Mouse (Mus musculus): ENCODE results near the gene Tbc1d8. TPM values are rescaled to one million over a fixed set of nuclear protein-coding genes. Genes with fewer than 3 reads are reported as not detected.

Tbc1d8 gene
- polyA plus RNA-seq, 1 experiment from 2014 or later: 13.2 TPM

DNA sequence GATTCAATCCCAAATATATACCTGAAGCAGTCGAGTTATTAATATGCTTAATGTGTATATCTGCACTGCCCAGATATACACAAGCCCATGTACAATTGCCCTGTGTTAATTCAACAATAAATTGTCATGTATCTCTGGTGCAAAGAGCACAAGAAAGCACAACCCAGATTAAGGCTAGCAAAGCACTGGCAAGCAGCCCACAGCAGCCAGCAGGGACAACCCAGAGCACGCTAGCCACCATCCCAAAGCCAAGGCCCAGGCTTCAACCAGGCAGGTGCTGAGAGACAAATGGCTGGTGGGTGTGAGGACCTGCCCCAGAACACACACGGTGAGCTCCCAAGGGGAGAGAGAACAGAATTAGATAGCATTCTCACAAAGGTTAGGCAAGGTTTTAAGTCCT is 92.1 kb downstream of the Tbc1d8 start:
- Histone ChIP-seq H3K4me2 (ENCODE audit: low read length) (no peak overlapping the region), H3K4me3 (ENCODE audit: control insufficient read depth in 1 of 2, insufficient read depth in 1 of 2, low read depth in 1 of 2, low read length in 2 of 2) (no peak overlapping the region), H3K9ac (ENCODE audit: low read length) (no peak overlapping the region), H3K9me3 (ENCODE audit: control insufficient read depth, low read length) (no peaks in the 10 kb centered on the region), H3K36me3 (ENCODE audit: control insufficient read depth, insufficient read depth, low read length) (peaks cover 34% of the 10 kb centered on the region), H3K27ac (replicated peaks in 1 of 2; ENCODE audit: control insufficient read depth in 1 of 2, insufficient read depth in 1 of 2, low read depth in 2 of 2, low read length in 2 of 2) (no peak overlapping the region), H3K27me3 (ENCODE audit: control insufficient read depth, insufficient read depth, low read length) (no peaks in the 10 kb centered on the region), H3K4me1 (ENCODE audit: control insufficient read depth in 2 of 2, insufficient read depth in 2 of 2, low read length in 2 of 2) (0 out of 4 replicates have a peak, but pooled peaks cover 0 to 2% of the 10 kb centered on the region in 2 experiments)
- no peak for ATAC-seq (ENCODE audit: insufficient number of reproducible peaks, insufficient read depth, low FRiP score, low read depth)
- 68% methylated on average over 3 of the region's 3 CpGs for WGBS

- no peak overlapping the region for H3K4me3 ChIP-seq (ENCODE audit: control insufficient read depth in 1 of 2, insufficient read depth in 1 of 2, low read depth in 1 of 2, low read length in 2 of 2)
- no peak overlapping the region for H3K27ac ChIP-seq (replicated peaks in 1 of 2; ENCODE audit: control insufficient read depth in 1 of 2, insufficient read depth in 1 of 2, low read depth in 2 of 2, low read length in 2 of 2)
- no peak for ATAC-seq (ENCODE audit: insufficient number of reproducible peaks, insufficient read depth, low FRiP score, low read depth)
- H3K4me1 ChIP-seq (ENCODE audit: control insufficient read depth in 2 of 2, insufficient read depth in 2 of 2, low read length in 2 of 2): 0 out of 4 replicates have a peak, but pooled peaks cover 0 to 2% of the 10 kb centered on the region in 2 experiments
- H3K27me3 ChIP-seq (ENCODE audit: control insufficient read depth, insufficient read depth, low read length): no peaks in the 10 kb centered on the region
- H3K9ac ChIP-seq (ENCODE audit: low read length): no peak overlapping the region
- no peaks in the 10 kb centered on the region for H3K9me3 ChIP-seq (ENCODE audit: control insufficient read depth, low read length)
- no peak overlapping the region for H3K4me2 ChIP-seq (ENCODE audit: low read length)
- WGBS: 78% methylated on average over 9 of the region's 9 CpGs
- H3K36me3 ChIP-seq (ENCODE audit: control insufficient read depth, insufficient read depth, low read length): peaks cover 29% of the 10 kb centered on the region
These were observed 93.6 kb downstream of the Tbc1d8 start for GRCm38 (mm10) chr1:39384914-39385313.

DNA sequence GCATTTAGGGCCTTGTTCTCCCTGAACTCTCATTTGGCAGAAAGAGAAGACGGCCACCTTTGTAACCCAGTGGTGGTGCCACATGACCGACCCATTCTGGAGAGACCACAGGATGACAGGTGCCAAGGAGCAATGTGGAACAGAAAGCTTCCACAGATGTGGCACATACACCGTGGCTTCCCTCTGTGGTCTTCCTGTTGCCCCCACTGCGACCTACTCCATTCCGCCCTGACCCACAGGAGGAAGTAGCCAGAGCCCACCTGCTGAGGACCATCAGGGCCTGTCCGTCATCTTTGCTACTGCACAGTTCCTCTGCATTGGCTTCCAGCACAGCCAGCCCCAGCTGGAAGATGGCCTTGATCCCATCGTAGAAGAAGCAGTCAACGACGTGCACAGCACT is 97.5 kb downstream of the Tbc1d8 start:
- Histone ChIP-seq H3K27ac (replicated peaks in 1 of 2; ENCODE audit: control insufficient read depth in 1 of 2, insufficient read depth in 1 of 2, low read depth in 2 of 2, low read length in 2 of 2) (no peak overlapping the region), H3K36me3 (ENCODE audit: control insufficient read depth, insufficient read depth, low read length) (peaks cover 57% of the 10 kb centered on the region), H3K9me3 (ENCODE audit: control insufficient read depth, low read length) (no peaks in the 10 kb centered on the region), H3K4me2 (ENCODE audit: low read length) (no peak overlapping the region), H3K27me3 (ENCODE audit: control insufficient read depth, insufficient read depth, low read length) (no peaks in the 10 kb centered on the region), H3K4me1 (ENCODE audit: control insufficient read depth in 2 of 2, insufficient read depth in 2 of 2, low read length in 2 of 2) (peaks cover 0 to 3% of the 10 kb centered on the region in 2 experiments; a peak in 2 of 4 replicates), H3K4me3 (ENCODE audit: control insufficient read depth in 1 of 2, insufficient read depth in 1 of 2, low read depth in 1 of 2, low read length in 2 of 2) (no peak overlapping the region), H3K9ac (ENCODE audit: low read length) (no peak overlapping the region)
- WGBS: 90% methylated on average over 9 of the region's 9 CpGs
- ATAC-seq (ENCODE audit: insufficient number of reproducible peaks, insufficient read depth, low FRiP score, low read depth): no peak

DNA sequence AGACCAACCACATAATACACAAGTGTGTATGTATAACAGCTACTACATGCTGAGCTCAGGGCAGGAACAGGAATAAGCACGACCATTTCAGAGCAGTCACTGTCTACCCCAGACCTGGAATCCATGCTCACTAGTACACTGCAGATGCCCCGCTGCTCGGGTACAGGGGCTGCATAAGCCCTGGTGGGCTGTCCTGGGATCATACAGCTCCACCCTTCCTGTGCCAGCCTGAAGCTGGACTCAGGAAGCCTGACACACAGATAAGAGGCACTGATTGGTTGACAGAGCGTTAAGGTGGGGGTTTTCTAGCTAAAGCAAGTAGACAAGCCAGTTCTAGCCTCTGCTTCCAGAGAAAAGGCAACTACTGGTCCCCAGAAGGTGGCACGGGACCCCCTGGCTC is 99.5 kb downstream of the Tbc1d8 start:
- Histone ChIP-seq H3K4me3 (ENCODE audit: control insufficient read depth in 1 of 2, insufficient read depth in 1 of 2, low read depth in 1 of 2, low read length in 2 of 2) (no peak overlapping the region), H3K27ac (replicated peaks in 1 of 2; ENCODE audit: control insufficient read depth in 1 of 2, insufficient read depth in 1 of 2, low read depth in 2 of 2, low read length in 2 of 2) (no peak overlapping the region), H3K4me1 (ENCODE audit: control insufficient read depth in 2 of 2, insufficient read depth in 2 of 2, low read length in 2 of 2) (peaks cover 0 to 3% of the 10 kb centered on the region in 2 experiments; a peak in 2 of 4 replicates), H3K4me2 (ENCODE audit: low read length) (no peak overlapping the region), H3K27me3 (ENCODE audit: control insufficient read depth, insufficient read depth, low read length) (no peaks in the 10 kb centered on the region), H3K9me3 (ENCODE audit: control insufficient read depth, low read length) (no peaks in the 10 kb centered on the region), H3K9ac (ENCODE audit: low read length) (no peak overlapping the region), H3K36me3 (ENCODE audit: control insufficient read depth, insufficient read depth, low read length) (peaks cover 56% of the 10 kb centered on the region)
- 54% methylated on average over 5 of the region's 5 CpGs for WGBS
- no peak for ATAC-seq (ENCODE audit: insufficient number of reproducible peaks, insufficient read depth, low FRiP score, low read depth)

- H3K36me3 ChIP-seq (ENCODE audit: control insufficient read depth, insufficient read depth, low read length): peaks cover 57% of the 10 kb centered on the region
- no peak overlapping the region for H3K4me3 ChIP-seq (ENCODE audit: control insufficient read depth in 1 of 2, insufficient read depth in 1 of 2, low read depth in 1 of 2, low read length in 2 of 2)
- H3K27me3 ChIP-seq (ENCODE audit: control insufficient read depth, insufficient read depth, low read length): no peaks in the 10 kb centered on the region
- no peak overlapping the region for H3K9ac ChIP-seq (ENCODE audit: low read length)
- peaks cover 0 to 3% of the 10 kb centered on the region in 2 experiments; a peak in 2 of 4 replicates for H3K4me1 ChIP-seq (ENCODE audit: control insufficient read depth in 2 of 2, insufficient read depth in 2 of 2, low read length in 2 of 2)
- no peak for ATAC-seq (ENCODE audit: insufficient number of reproducible peaks, insufficient read depth, low FRiP score, low read depth)
- no peak overlapping the region for H3K4me2 ChIP-seq (ENCODE audit: low read length)
- H3K9me3 ChIP-seq (ENCODE audit: control insufficient read depth, low read length): no peaks in the 10 kb centered on the region
- 92% methylated on average over 1 of the region's 1 CpGs for WGBS
- H3K27ac ChIP-seq (replicated peaks in 1 of 2; ENCODE audit: control insufficient read depth in 1 of 2, insufficient read depth in 1 of 2, low read depth in 2 of 2, low read length in 2 of 2): no peak overlapping the region
These were observed 100.0 kb downstream of the Tbc1d8 start for GRCm38 (mm10) chr1:39378540-39378939.

GRCm38 (mm10) chr1:39376726-39377240 is 101.8 kb downstream of the Tbc1d8 start:
- Histone ChIP-seq H3K4me3 (ENCODE audit: control insufficient read depth in 1 of 2, insufficient read depth in 1 of 2, low read depth in 1 of 2, low read length in 2 of 2) (no peak overlapping the region), H3K4me2 (ENCODE audit: low read length) (no peak overlapping the region), H3K4me1 (ENCODE audit: control insufficient read depth in 2 of 2, insufficient read depth in 2 of 2, low read length in 2 of 2) (peaks cover 0 to 3% of the 10 kb centered on the region in 2 experiments; a peak in 2 of 4 replicates), H3K9ac (ENCODE audit: low read length) (no peak overlapping the region), H3K27me3 (ENCODE audit: control insufficient read depth, insufficient read depth, low read length) (no peaks in the 10 kb centered on the region), H3K9me3 (ENCODE audit: control insufficient read depth, low read length) (no peaks in the 10 kb centered on the region), H3K36me3 (ENCODE audit: control insufficient read depth, insufficient read depth, low read length) (peaks cover 74% of the 10 kb centered on the region), H3K27ac (replicated peaks in 1 of 2; ENCODE audit: control insufficient read depth in 1 of 2, insufficient read depth in 1 of 2, low read depth in 2 of 2, low read length in 2 of 2) (no peak overlapping the region)
- no peak for ATAC-seq (ENCODE audit: insufficient number of reproducible peaks, insufficient read depth, low FRiP score, low read depth)
- WGBS: 91% methylated on average over 9 of the region's 9 CpGs

- peaks cover 0 to 3% of the 10 kb centered on the region in 2 experiments; a peak in 2 of 4 replicates for H3K4me1 ChIP-seq (ENCODE audit: control insufficient read depth in 2 of 2, insufficient read depth in 2 of 2, low read length in 2 of 2)
- H3K4me2 ChIP-seq (ENCODE audit: low read length): no peak overlapping the region
- H3K9ac ChIP-seq (ENCODE audit: low read length): no peak overlapping the region
- peaks cover 79% of the 10 kb centered on the region for H3K36me3 ChIP-seq (ENCODE audit: control insufficient read depth, insufficient read depth, low read length)
- ATAC-seq (ENCODE audit: insufficient number of reproducible peaks, insufficient read depth, low FRiP score, low read depth): no peak
- no peaks in the 10 kb centered on the region for H3K27me3 ChIP-seq (ENCODE audit: control insufficient read depth, insufficient read depth, low read length)
- 83% methylated on average over 7 of the region's 7 CpGs for WGBS
- H3K4me3 ChIP-seq (ENCODE audit: control insufficient read depth in 1 of 2, insufficient read depth in 1 of 2, low read depth in 1 of 2, low read length in 2 of 2): no peak overlapping the region
- H3K27ac ChIP-seq (replicated peaks in 1 of 2; ENCODE audit: control insufficient read depth in 1 of 2, insufficient read depth in 1 of 2, low read depth in 2 of 2, low read length in 2 of 2): no peak overlapping the region
- no peaks in the 10 kb centered on the region for H3K9me3 ChIP-seq (ENCODE audit: control insufficient read depth, low read length)
These were observed 102.4 kb downstream of the Tbc1d8 start for GRCm38 (mm10) chr1:39376121-39376520.

- Histone ChIP-seq H3K4me2 (ENCODE audit: low read length) (no peak overlapping the region), H3K4me3 (ENCODE audit: control insufficient read depth in 1 of 2, insufficient read depth in 1 of 2, low read depth in 1 of 2, low read length in 2 of 2) (no peak overlapping the region), H3K27me3 (ENCODE audit: control insufficient read depth, insufficient read depth, low read length) (no peaks in the 10 kb centered on the region), H3K36me3 (ENCODE audit: control insufficient read depth, insufficient read depth, low read length) (peaks cover 91% of the 10 kb centered on the region), H3K9ac (ENCODE audit: low read length) (no peak overlapping the region), H3K4me1 (ENCODE audit: control insufficient read depth in 2 of 2, insufficient read depth in 2 of 2, low read length in 2 of 2) (peaks cover 3 to 4% of the 10 kb centered on the region in 2 experiments), H3K9me3 (ENCODE audit: control insufficient read depth, low read length) (no peaks in the 10 kb centered on the region), H3K27ac (replicated peaks in 1 of 2; ENCODE audit: control insufficient read depth in 1 of 2, insufficient read depth in 1 of 2, low read depth in 2 of 2, low read length in 2 of 2) (no peak overlapping the region)
- ATAC-seq (ENCODE audit: insufficient number of reproducible peaks, insufficient read depth, low FRiP score, low read depth): no peak
- 81% methylated on average over 5 of the region's 5 CpGs for WGBS
These were observed 104.2 kb downstream of the Tbc1d8 start for GRCm38 (mm10) chr1:39374231-39374809.

Measured in heart, embryonic 14.5 days (tissue).